ENCODE assay signal across 10 mouse cellular contexts in genomic region chr10:121205551-121205950, GRCm38 (mm10).
A peak's percentile ranks its signal among the peaks of the same experiment; 100 is the strongest.
DNase-seq lines count a peak whose midpoint lies in the region; ATAC-seq and TF ChIP-seq lines count a peak whose summit lies in the region.
"Had no signal": no experiment of that assay in that cellular context is flagged by ENCODE, and none has a peak within 500 bp of the region (broad histone marks: within the 10 kb centered on the region; RNA-seq: fewer than 3 reads in every experiment).

No protein-coding gene starts in this region.

- no peaks in the 10 kb centered on the region for H3K36me3 ChIP-seq in forebrain, embryonic 13.5 days (ENCODE audit: poor library complexity, severe bottlenecking)
- no peaks in the 10 kb centered on the region for H3K36me3 ChIP-seq in forebrain, embryonic 16.5 days (ENCODE audit: control insufficient read depth, insufficient read depth)
- no peaks in the 10 kb centered on the region for H3K36me3 ChIP-seq in lung, embryonic 14.5 days (ENCODE audit: insufficient read depth)
- H3K36me3 ChIP-seq in hindbrain, embryonic 12.5 days = no peaks in the 10 kb centered on the region
- H3K36me3 ChIP-seq in midbrain, embryonic 13.5 days = no peaks in the 10 kb centered on the region
- H3K36me3 ChIP-seq in intestine, embryonic 16.5 days (ENCODE audit: control insufficient read depth, insufficient read depth, low read length) = no peaks in the 10 kb centered on the region

- no peaks in the 10 kb centered on the region for H3K9me3 ChIP-seq in forebrain, embryonic 13.5 days (replicated peaks)
- H3K9me3 ChIP-seq in forebrain, embryonic 16.5 days (ENCODE audit: control insufficient read depth, low read length) = no peaks in the 10 kb centered on the region
- H3K9me3 ChIP-seq in lung, embryonic 14.5 days (ENCODE audit: low read depth, low read length) = no peaks in the 10 kb centered on the region
- no peaks in the 10 kb centered on the region for H3K9me3 ChIP-seq in hindbrain, embryonic 12.5 days (replicated peaks)
- no peaks in the 10 kb centered on the region for H3K9me3 ChIP-seq in midbrain, embryonic 13.5 days
- no peaks in the 10 kb centered on the region for H3K9me3 ChIP-seq in intestine, embryonic 16.5 days (ENCODE audit: control insufficient read depth, low read length)

- no peak for TF ChIP-seq CTCF in lung, embryonic 14.5 days (IDR thresholded peaks at IDR 0.05; ENCODE audit: low read depth)

- no peak; the same call in 1 of the 2 replicates for ATAC-seq in forebrain, embryonic 13.5 days
- no peak for ATAC-seq in forebrain, embryonic 16.5 days
- ATAC-seq in lung, embryonic 14.5 days (ENCODE audit: insufficient read depth) = no peak
- no peak; the same call in 1 of the 2 replicates for ATAC-seq in hindbrain, embryonic 12.5 days (ENCODE audit: low FRiP score)
- peak; percentile 21; the same call in 1 of the 2 replicates for ATAC-seq in midbrain, embryonic 13.5 days
- ATAC-seq in intestine, embryonic 16.5 days = no peak
- ATAC-seq: activated CD4-positive, CD25-positive, alpha-beta regulatory T cell, adult 4 months had no signal

- peak overlapping the region; percentile 65 for H3K27ac ChIP-seq in forebrain, embryonic 13.5 days
- no peak overlapping the region for H3K27ac ChIP-seq in forebrain, embryonic 16.5 days (ENCODE audit: low read length)
- H3K27ac ChIP-seq in lung, embryonic 14.5 days (ENCODE audit: low read depth) = peak overlapping the region; percentile 88
- H3K27ac ChIP-seq in hindbrain, embryonic 12.5 days = peak overlapping the region; percentile 76; the same call in 1 of the 2 replicates
- peak overlapping the region; percentile 78 for H3K27ac ChIP-seq in midbrain, embryonic 13.5 days
- H3K27ac ChIP-seq in intestine, embryonic 16.5 days (ENCODE audit: low read length) = no peak overlapping the region

- WGBS in forebrain, embryonic 13.5 days = 68% methylated on average over 11 of the region's 11 CpGs
- WGBS in forebrain, embryonic 16.5 days = 61% methylated on average over 11 of the region's 11 CpGs
- WGBS in lung, embryonic 14.5 days = 70% methylated on average over 11 of the region's 11 CpGs
- 83% methylated on average over 11 of the region's 11 CpGs for WGBS in hindbrain, embryonic 12.5 days
- 75% methylated on average over 11 of the region's 11 CpGs for WGBS in midbrain, embryonic 13.5 days
- 72% methylated on average over 11 of the region's 11 CpGs for WGBS in intestine, embryonic 16.5 days

- H3K9ac ChIP-seq in forebrain, embryonic 13.5 days = no peak overlapping the region
- no peak overlapping the region for H3K9ac ChIP-seq in forebrain, embryonic 16.5 days (replicated peaks; ENCODE audit: low read depth, low read length)
- no peak overlapping the region for H3K9ac ChIP-seq in lung, embryonic 14.5 days
- H3K9ac ChIP-seq in hindbrain, embryonic 12.5 days = no peak overlapping the region
- H3K9ac ChIP-seq in midbrain, embryonic 13.5 days (replicated peaks) = 0 out of 2 replicates have a peak overlapping the region, but pooled peaks have one; percentile 11
- no peak overlapping the region for H3K9ac ChIP-seq in intestine, embryonic 16.5 days (ENCODE audit: low read depth, low read length)
- H3K9ac ChIP-seq: liver, postnatal 0 days had no signal

- H3K4me2 ChIP-seq in forebrain, embryonic 13.5 days = peak overlapping the region; percentile 38
- H3K4me2 ChIP-seq in forebrain, embryonic 16.5 days (ENCODE audit: low read length) = no peak overlapping the region
- 0 out of 2 replicates have a peak overlapping the region, but pooled peaks have one; percentile 23 for H3K4me2 ChIP-seq in lung, embryonic 14.5 days
- H3K4me2 ChIP-seq in hindbrain, embryonic 12.5 days (replicated peaks) = 0 out of 2 replicates have a peak overlapping the region, but pooled peaks have one; percentile 29
- H3K4me2 ChIP-seq in midbrain, embryonic 13.5 days (replicated peaks) = no peak overlapping the region; the same call in 1 of the 2 replicates
- H3K4me2 ChIP-seq in intestine, embryonic 16.5 days (ENCODE audit: low read depth, low read length) = no peak overlapping the region

- H3K4me1 ChIP-seq in forebrain, embryonic 13.5 days = peaks cover 13% of the 10 kb centered on the region
- peaks cover 14% of the 10 kb centered on the region for H3K4me1 ChIP-seq in forebrain, embryonic 16.5 days (replicated peaks; ENCODE audit: control insufficient read depth, insufficient read depth, low read length)
- peaks cover 12% of the 10 kb centered on the region; the same call in 1 of the 2 replicates for H3K4me1 ChIP-seq in lung, embryonic 14.5 days (ENCODE audit: insufficient read depth)
- peaks cover 11% of the 10 kb centered on the region for H3K4me1 ChIP-seq in hindbrain, embryonic 12.5 days
- H3K4me1 ChIP-seq in midbrain, embryonic 13.5 days (replicated peaks) = peaks cover 17% of the 10 kb centered on the region
- no peaks in the 10 kb centered on the region for H3K4me1 ChIP-seq in intestine, embryonic 16.5 days (ENCODE audit: control insufficient read depth, insufficient read depth, low read length)

- DNase-seq in lung, embryonic 14.5 days = no peak
- DNase-seq in lung, postnatal 10 days = no peak
- no peak for DNase-seq in cerebellum, postnatal 25 days

- no peak overlapping the region for H3K4me3 ChIP-seq in forebrain, embryonic 13.5 days
- no peak overlapping the region for H3K4me3 ChIP-seq in forebrain, embryonic 16.5 days (replicated peaks; ENCODE audit: low read length)
- no peak overlapping the region for H3K4me3 ChIP-seq in lung, embryonic 14.5 days (ENCODE audit: low read depth, low read length)
- no peak overlapping the region for H3K4me3 ChIP-seq in hindbrain, embryonic 12.5 days
- H3K4me3 ChIP-seq in midbrain, embryonic 13.5 days (replicated peaks) = no peak overlapping the region
- no peak overlapping the region for H3K4me3 ChIP-seq in intestine, embryonic 16.5 days (ENCODE audit: low read length)

- H3K27me3 ChIP-seq in forebrain, embryonic 13.5 days = peaks cover 63% of the 10 kb centered on the region
- H3K27me3 ChIP-seq in forebrain, embryonic 16.5 days (replicated peaks; ENCODE audit: control insufficient read depth, insufficient read depth, low read length) = peaks cover 43% of the 10 kb centered on the region
- H3K27me3 ChIP-seq in lung, embryonic 14.5 days (ENCODE audit: insufficient read depth, low read length) = no peaks in the 10 kb centered on the region
- peaks cover 20% of the 10 kb centered on the region for H3K27me3 ChIP-seq in hindbrain, embryonic 12.5 days
- peaks cover 28% of the 10 kb centered on the region for H3K27me3 ChIP-seq in midbrain, embryonic 13.5 days
- H3K27me3 ChIP-seq in intestine, embryonic 16.5 days (replicated peaks; ENCODE audit: control insufficient read depth, insufficient read depth, low read length) = no peaks in the 10 kb centered on the region

Comparison
In these comparisons a context has a peak if more than half of its experiments do, and no peak if none do; other contexts are left out.
1. H3K27ac ChIP-seq: peak in forebrain, embryonic 13.5 days (single experiment), lung, embryonic 14.5 days (single experiment), hindbrain, embryonic 12.5 days (single experiment) and midbrain, embryonic 13.5 days (single experiment); none in forebrain, embryonic 16.5 days (single experiment) and intestine, embryonic 16.5 days (single experiment).
2. H3K4me2 ChIP-seq: peak in forebrain, embryonic 13.5 days (single experiment), lung, embryonic 14.5 days (single experiment) and hindbrain, embryonic 12.5 days (single experiment); none in forebrain, embryonic 16.5 days (single experiment), midbrain, embryonic 13.5 days (single experiment) and intestine, embryonic 16.5 days (single experiment).